Mouse (Mus musculus) granulocyte monocyte progenitor cell, adult 5-6 weeks (primary cell): ENCODE measurements around the gene Rabgap1. TPM values are rescaled to one million over a fixed set of nuclear protein-coding genes. Genes with fewer than 3 reads are reported as not detected.

Source experiments
- total RNA-seq, 2 experiments: library from RNA; stranded (forward) in 1 of 2; stranded (reverse) in 1 of 2; fragments of 200-712, 200-1000 nt in 1 of 2; fragments of >200 nt in 1 of 2; fragmentation: Nextera tagmentation in 1 of 2; gene quantifications; 2 replicates each; pipeline ENCODE4 v1.2.3; 2014 to 2017

Rabgap1 gene
- total RNA-seq, 2 experiments from 2014 or later = 22.0 to 24.1 TPM

Other genes starting within 250 kb of the Rabgap1 start
- gene Olfr366, start 231.7 kb upstream of the Rabgap1 start, total RNA-seq (2014; fragmentation: Nextera tagmentation) = not detected in 2 replicates
- gene Olfr366, start 231.7 kb upstream of the Rabgap1 start, total RNA-seq (2017) = not detected in 2 replicates
- not detected in 2 replicates for gene Olfr368, start 116.8 kb upstream of the Rabgap1 start, total RNA-seq (2014; fragmentation: Nextera tagmentation)
- not detected in 2 replicates for gene Olfr368, start 116.8 kb upstream of the Rabgap1 start, total RNA-seq (2017)
- 17.2 and 19.5 TPM in 2 replicates for gene Pdcl, start 83.9 kb upstream of the Rabgap1 start, total RNA-seq (2014; fragmentation: Nextera tagmentation)
- 66.6 and 74.6 TPM in 2 replicates for gene Pdcl, start 83.9 kb upstream of the Rabgap1 start, total RNA-seq (2017)
- gene Rc3h2, start 20.4 kb upstream of the Rabgap1 start, total RNA-seq (2014; fragmentation: Nextera tagmentation) = 27.2 and 33.1 TPM in 2 replicates
- 28.5 and 28.9 TPM in 2 replicates for gene Rc3h2, start 20.4 kb upstream of the Rabgap1 start, total RNA-seq (2017)
- 5.8 and 9.4 TPM in 2 replicates for gene Zbtb26, start 144 bp upstream of the Rabgap1 start, total RNA-seq (2014; fragmentation: Nextera tagmentation)
- 7.0 and 10.9 TPM in 2 replicates for gene Zbtb26, start 144 bp upstream of the Rabgap1 start, total RNA-seq (2017)
- 7.8 and 10.8 TPM in 2 replicates for gene Zbtb6, start 108 bp upstream of the Rabgap1 start, total RNA-seq (2014; fragmentation: Nextera tagmentation)
- 19.7 and 20.7 TPM in 2 replicates for gene Zbtb6, start 108 bp upstream of the Rabgap1 start, total RNA-seq (2017)
- gene Gpr21, start 73.1 kb downstream of the Rabgap1 start, total RNA-seq (2014; fragmentation: Nextera tagmentation) = 0.84 and 2.1 TPM in 2 replicates
- 0.69 and 1.3 TPM in 2 replicates for gene Gpr21, start 73.1 kb downstream of the Rabgap1 start, total RNA-seq (2017)